Mouse (Mus musculus): ENCODE measurements around the gene Tshr.

Gene Tshr

GRCm38 (mm10) chr12:91587491-91588033 lies 203.2 kb downstream of the Tshr start:
- peak in 1 of 2 experiments; percentile 68 for DNase-seq (ENCODE audit: inconsistent age in 2 of 2, low spot score in 1 of 2)

GRCm38 (mm10) chr12:91588176-91588669 lies 203.9 kb downstream of the Tshr start:
- peak; percentile 93 to 99 for DNase-seq (ENCODE audit: inconsistent age in 2 of 2, low spot score in 1 of 2)

- DNase-seq (ENCODE audit: inconsistent age in 2 of 2, low spot score in 1 of 2), result peak; percentile 69 to 91
Observed at GRCm38 (mm10) chr12:91588670-91589541, 204.5 kb downstream of the Tshr start.

GRCm38 (mm10) chr12:91589542-91589846 lies 205.1 kb downstream of the Tshr start:
- no peak for DNase-seq (ENCODE audit: inconsistent age in 2 of 2, low spot score in 1 of 2)

GRCm38 (mm10) chr12:91589847-91590690 lies 205.7 kb downstream of the Tshr start, which contains the start of gene Gtf2a1:
Gtf2a1 (minus strand) TSS chr12:91590487.
- DNase-seq (ENCODE audit: inconsistent age in 2 of 2, low spot score in 1 of 2), result peak; percentile 96 to 99

- DNase-seq (ENCODE audit: inconsistent age in 2 of 2, low spot score in 1 of 2), result peak; percentile 76 to 88
Observed at GRCm38 (mm10) chr12:91590716-91591115, 206.4 kb downstream of the Tshr start.

- no peak for DNase-seq (ENCODE audit: inconsistent age in 2 of 2, low spot score in 1 of 2)
Observed at GRCm38 (mm10) chr12:91591191-91591590, 206.8 kb downstream of the Tshr start.

- DNase-seq (ENCODE audit: inconsistent age in 2 of 2, low spot score in 1 of 2), result no peak
Observed at GRCm38 (mm10) chr12:91592128-91592527, 207.8 kb downstream of the Tshr start.
